Mouse (Mus musculus): ENCODE data around the gene Gsg1. TPM values are rescaled to one million over a fixed set of nuclear protein-coding genes. Genes with fewer than 3 reads are reported as not detected.
A peak's percentile ranks its signal among the peaks of the same experiment; 100 is the strongest.

Gsg1 gene
- total and polyA plus RNA-seq, 3 experiments: not detected

- Histone ChIP-seq H3K36me3 (ENCODE audit: control insufficient read depth in 1 of 2, insufficient read depth in 2 of 2, low read length in 2 of 2) (peaks cover 0 to 12% of the 10 kb centered on the region in 2 experiments; a peak in 2 of 4 replicates), H3K4me1 (ENCODE audit: control insufficient read depth in 1 of 2, insufficient read depth in 2 of 2, low read length in 2 of 2) (peaks cover 9 to 13% of the 10 kb centered on the region in 2 experiments; a peak in 3 of 4 replicates), H3K9me3 (replicated peaks; ENCODE audit: insufficient read depth, low read length) (no peaks in the 10 kb centered on the region), H3K9ac (ENCODE audit: control insufficient read depth, low read depth, low read length, poor library complexity, severe bottlenecking) (no peak overlapping the region), H3K27ac (ENCODE audit: control insufficient read depth, low read depth, low read length) (no peak overlapping the region), H3K4me3 (ENCODE audit: control insufficient read depth in 1 of 2, insufficient read depth in 1 of 2, low read depth in 2 of 2, low read length in 2 of 2) (no peak overlapping the region), H3K27me3 (ENCODE audit: control insufficient read depth in 1 of 2, insufficient read depth in 2 of 2, low read length in 2 of 2) (no peaks in the 10 kb centered on the region), H3K79me2 (ENCODE audit: control insufficient read depth, insufficient read depth, low read length, poor library complexity) (peaks cover 2% of the 10 kb centered on the region)
- peak; percentile 83 for TF ChIP-seq USF1 (IDR thresholded peaks at IDR 0.05; ENCODE audit: low read depth, low read length)
- TF ChIP-seq TCF12 (IDR thresholded peaks at IDR 0.05; ENCODE audit: low read depth, low read length): no peak
- 0 out of 4 replicates have a peak, but pooled peaks of 1 of the 2 experiments have one; percentile 42 for TF ChIP-seq USF2 (IDR thresholded peaks at IDR 0.05; ENCODE audit: borderline replicate concordance in 1 of 2, insufficient read depth in 1 of 2, low read depth in 1 of 2, low read length in 2 of 2)
- no peak for DNase-seq (ENCODE audit: low read depth, low spot score)
These were observed 59.2 kb downstream of the Gsg1 start for GRCm38 (mm10) chr6:135194907-135195306.

- no peak overlapping the region for H3K27ac ChIP-seq (ENCODE audit: control insufficient read depth, low read depth, low read length)
- no peak for TF ChIP-seq SMC3 (IDR thresholded peaks at IDR 0.05; ENCODE audit: low read depth, low read length)
- TF ChIP-seq USF1 (IDR thresholded peaks at IDR 0.05; ENCODE audit: low read depth, low read length): no peak
- no peak for TF ChIP-seq POLR2A (IDR thresholded peaks at IDR 0.05; ENCODE audit: control insufficient read depth in 1 of 2, insufficient read depth in 1 of 2, low read depth in 1 of 2, low read length in 2 of 2, poor library complexity in 1 of 2)
- no peak for TF ChIP-seq BHLHE40 (IDR thresholded peaks at IDR 0.05; ENCODE audit: borderline replicate concordance, low read depth, low read length)
- TF ChIP-seq GABPA (IDR thresholded peaks at IDR 0.05; ENCODE audit: low read depth, low read length): no peak
- TF ChIP-seq E2F4 (IDR thresholded peaks at IDR 0.05; ENCODE audit: borderline replicate concordance, low read depth, low read length): no peak
- TF ChIP-seq EP300 (IDR thresholded peaks at IDR 0.05; ENCODE audit: low read depth in 1 of 2, low read length in 2 of 2): no peak
- TF ChIP-seq NRF1 (IDR thresholded peaks at IDR 0.05; ENCODE audit: insufficient read depth, low read depth, low read length, poor library complexity, severe bottlenecking): no peak
- TF ChIP-seq POLR2AphosphoS5 (IDR thresholded peaks at IDR 0.05; ENCODE audit: borderline replicate concordance, low read depth, low read length): no peak
- TF ChIP-seq TCF12 (IDR thresholded peaks at IDR 0.05; ENCODE audit: low read depth, low read length): no peak
- no peak for TF ChIP-seq TAL1 (IDR thresholded peaks at IDR 0.05; ENCODE audit: low read length)
- TF ChIP-seq USF2 (IDR thresholded peaks at IDR 0.05; ENCODE audit: borderline replicate concordance in 1 of 2, insufficient read depth in 1 of 2, low read depth in 1 of 2, low read length in 2 of 2): no peak
- no peak for TF ChIP-seq ZC3H11A (IDR thresholded peaks at IDR 0.05; ENCODE audit: low read depth, low read length)
- no peak for TF ChIP-seq UBTF (IDR thresholded peaks at IDR 0.05; ENCODE audit: borderline replicate concordance, insufficient read depth, low read depth, low read length)
- no peak for TF ChIP-seq RAD21 (IDR thresholded peaks at IDR 0.05; ENCODE audit: low read depth, low read length)
- no peak for TF ChIP-seq ZKSCAN1 (IDR thresholded peaks at IDR 0.05; ENCODE audit: low read depth, low read length)
- no peak for TF ChIP-seq CHD2 (IDR thresholded peaks at IDR 0.05; ENCODE audit: low read length)
- no peak for TF ChIP-seq TBP (IDR thresholded peaks at IDR 0.05; ENCODE audit: low read depth, low read length)
- no peak overlapping the region for H3K4me3 ChIP-seq (ENCODE audit: control insufficient read depth in 1 of 2, insufficient read depth in 1 of 2, low read depth in 2 of 2, low read length in 2 of 2)
- no peaks in the 10 kb centered on the region for H3K9me3 ChIP-seq (replicated peaks; ENCODE audit: insufficient read depth, low read length)
- H3K27me3 ChIP-seq (ENCODE audit: control insufficient read depth in 1 of 2, insufficient read depth in 2 of 2, low read length in 2 of 2): no peaks in the 10 kb centered on the region
- peaks cover 0 to 6% of the 10 kb centered on the region in 2 experiments; a peak in 2 of 4 replicates for H3K36me3 ChIP-seq (ENCODE audit: control insufficient read depth in 1 of 2, insufficient read depth in 2 of 2, low read length in 2 of 2)
- peaks cover 5 to 11% of the 10 kb centered on the region in 2 experiments; a peak in 2 of 4 replicates for H3K4me1 ChIP-seq (ENCODE audit: control insufficient read depth in 1 of 2, insufficient read depth in 2 of 2, low read length in 2 of 2)
- no peaks in the 10 kb centered on the region; the same call in 1 of the 2 replicates for H3K79me2 ChIP-seq (ENCODE audit: control insufficient read depth, insufficient read depth, low read length, poor library complexity)
- no peak overlapping the region for H3K9ac ChIP-seq (ENCODE audit: control insufficient read depth, low read depth, low read length, poor library complexity, severe bottlenecking)
- no peak for DNase-seq (ENCODE audit: low read depth, low spot score)
These were observed 60.4 kb downstream of the Gsg1 start for GRCm38 (mm10) chr6:135193733-135194132.

Data from MEL (cell line).